Mouse (Mus musculus) adrenal gland, postnatal 14 days (tissue): Measurements from ENCODE around the gene Fam240a. TPM values are rescaled to one million over a fixed set of nuclear protein-coding genes. Genes with fewer than 3 reads are reported as not detected.

ENCODE experiments used
- DNase-seq: peaks from one replicate; pipeline ENCODE4 v3.0.0; 2021; ENCODE audit warnings: mixed read lengths
- long read RNA-seq, 2 experiments: library from polyadenylated mRNA; stranded (forward); transcript quantifications; one replicate each; pipeline ENCODE4 v2.0.0; 2021
- total RNA-seq: library from RNA; stranded (reverse); gene quantifications from 2 replicates; pipeline ENCODE4 v1.2.3, GENCODE M21; 2021

The Fam240a gene
- total RNA-seq: not detected in 2 replicates
- long read RNA-seq, experiment 1: 0 reads
- long read RNA-seq, experiment 2: 0 reads

DNA sequence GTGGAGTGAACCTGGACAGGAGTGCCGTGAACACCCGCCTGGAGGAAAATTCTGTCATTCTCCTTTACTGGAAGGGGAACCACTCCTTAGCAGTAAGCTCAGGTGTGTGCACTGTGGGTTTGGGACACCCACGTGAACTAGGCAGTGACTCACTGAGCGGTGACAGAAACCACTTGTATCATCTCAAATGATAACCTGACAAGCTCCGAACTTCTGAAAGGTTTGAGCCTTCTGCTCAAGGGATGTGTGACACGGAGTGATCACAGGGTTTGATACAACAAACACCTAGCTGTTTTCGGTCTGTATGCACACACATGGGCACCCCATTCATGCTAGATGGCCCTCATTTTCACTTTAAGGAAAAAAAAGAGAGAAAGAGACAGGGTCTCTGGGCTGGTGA lies at the start of gene Fam240a:
TSS of gene Fam240a (minus strand) at position 76 of the 400 bp plus-strand sequence.
- DNase-seq: no peak

DNA sequence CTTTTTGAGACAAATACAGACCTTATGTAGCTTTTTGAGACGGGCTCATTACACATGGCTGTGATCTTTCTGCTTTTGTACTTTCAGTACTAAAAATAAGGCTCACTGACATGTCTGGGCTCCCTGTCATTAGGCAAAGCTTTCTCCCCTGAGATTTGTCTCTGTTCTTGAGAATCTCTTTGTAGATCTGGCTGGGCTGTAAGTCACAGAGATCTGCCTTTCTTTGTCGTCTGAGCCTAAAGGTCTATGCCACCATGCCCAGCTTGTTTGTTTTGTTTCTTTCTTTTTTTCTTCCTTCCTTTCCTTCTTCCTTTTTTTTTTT lies 49.2 kb upstream of the Fam240a start:
- DNase-seq: no peak

DNA sequence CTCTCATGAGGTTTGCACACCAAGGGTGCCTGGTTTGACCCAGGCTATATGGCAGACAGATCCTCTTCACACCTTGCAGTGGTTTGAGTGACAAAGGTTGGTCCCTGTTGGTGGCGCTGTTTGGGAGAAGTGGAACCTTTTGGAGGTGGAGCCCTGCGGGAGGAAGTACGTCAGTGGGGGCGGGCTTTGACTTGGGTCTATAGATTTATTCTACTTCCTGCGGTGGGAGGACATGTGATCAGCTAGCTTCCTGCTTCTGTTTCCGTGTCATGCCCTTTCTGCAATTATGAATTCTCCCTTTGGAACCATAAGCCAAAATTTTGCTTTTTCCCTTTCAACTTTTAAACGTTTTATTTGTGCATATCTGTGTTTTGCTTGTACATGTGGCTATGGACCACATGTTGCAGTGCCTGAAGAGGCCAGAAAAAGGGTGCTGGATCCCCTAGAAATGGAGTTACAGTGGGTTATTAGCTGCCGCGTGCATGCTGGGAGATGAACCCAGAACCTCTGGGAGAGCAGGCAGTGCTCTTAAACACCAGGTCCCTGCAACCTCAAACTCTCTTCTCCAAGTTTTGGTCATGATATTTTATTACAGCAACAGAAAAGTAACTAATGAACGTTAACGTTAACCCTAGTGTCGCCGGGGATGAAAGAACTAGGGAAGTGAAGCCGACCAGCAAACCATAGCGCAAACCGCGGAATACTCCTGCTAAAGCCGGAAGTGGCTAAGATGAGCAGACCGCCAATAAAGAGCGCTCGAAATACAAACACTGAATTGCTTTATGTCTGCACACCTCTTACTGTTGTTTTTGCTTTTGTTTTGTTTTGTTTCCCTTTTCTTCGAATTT lies 48.6 kb upstream of the Fam240a start:
- no peak for DNase-seq

DNA sequence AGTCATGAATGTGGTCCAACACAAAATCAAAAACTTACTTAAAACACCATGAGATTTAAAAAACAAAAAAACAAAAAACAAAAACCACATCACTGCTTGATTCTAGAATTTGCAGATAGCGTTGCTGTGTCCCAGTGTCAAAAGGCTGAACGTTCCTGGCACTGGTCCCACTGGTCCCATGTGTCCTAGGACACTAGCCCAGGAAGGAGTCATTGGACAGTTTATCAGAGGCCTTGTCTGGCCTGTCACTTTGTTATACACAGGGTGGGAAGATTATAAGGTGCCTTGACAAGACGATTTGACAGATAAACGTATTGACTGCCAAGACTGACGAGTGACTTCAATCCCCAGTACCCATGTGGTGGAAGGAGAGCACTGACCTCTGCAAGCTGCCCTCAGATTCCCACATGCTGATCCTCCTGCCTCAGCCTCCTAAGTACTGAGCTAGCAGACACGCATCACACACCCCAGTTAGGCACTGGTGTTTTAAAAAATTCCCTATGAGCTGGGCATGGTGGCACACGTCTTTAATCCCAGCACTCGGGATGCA lies 47.0 kb upstream of the Fam240a start:
- peak; percentile 32 for DNase-seq

DNA sequence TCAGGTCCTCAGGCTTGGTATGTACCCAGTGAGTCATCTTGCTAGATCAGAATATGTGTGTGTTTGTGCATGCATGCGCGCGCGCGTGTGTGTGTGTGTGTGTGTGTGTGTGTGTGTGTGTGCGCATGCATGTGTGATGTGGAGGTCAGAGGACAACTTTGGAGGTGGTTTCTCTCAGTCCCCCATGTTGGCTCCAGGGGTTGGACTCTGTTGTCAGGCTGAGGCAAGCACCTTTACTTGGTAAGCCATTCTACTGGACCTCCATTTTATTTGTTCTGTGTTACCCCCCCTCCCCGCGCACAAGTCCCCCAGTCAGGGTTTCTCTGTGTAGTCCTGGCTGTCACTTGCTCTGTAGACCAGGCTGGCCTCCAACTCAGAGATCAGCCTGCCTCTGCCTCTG lies 44.7 kb upstream of the Fam240a start:
- DNase-seq: no peak

DNA sequence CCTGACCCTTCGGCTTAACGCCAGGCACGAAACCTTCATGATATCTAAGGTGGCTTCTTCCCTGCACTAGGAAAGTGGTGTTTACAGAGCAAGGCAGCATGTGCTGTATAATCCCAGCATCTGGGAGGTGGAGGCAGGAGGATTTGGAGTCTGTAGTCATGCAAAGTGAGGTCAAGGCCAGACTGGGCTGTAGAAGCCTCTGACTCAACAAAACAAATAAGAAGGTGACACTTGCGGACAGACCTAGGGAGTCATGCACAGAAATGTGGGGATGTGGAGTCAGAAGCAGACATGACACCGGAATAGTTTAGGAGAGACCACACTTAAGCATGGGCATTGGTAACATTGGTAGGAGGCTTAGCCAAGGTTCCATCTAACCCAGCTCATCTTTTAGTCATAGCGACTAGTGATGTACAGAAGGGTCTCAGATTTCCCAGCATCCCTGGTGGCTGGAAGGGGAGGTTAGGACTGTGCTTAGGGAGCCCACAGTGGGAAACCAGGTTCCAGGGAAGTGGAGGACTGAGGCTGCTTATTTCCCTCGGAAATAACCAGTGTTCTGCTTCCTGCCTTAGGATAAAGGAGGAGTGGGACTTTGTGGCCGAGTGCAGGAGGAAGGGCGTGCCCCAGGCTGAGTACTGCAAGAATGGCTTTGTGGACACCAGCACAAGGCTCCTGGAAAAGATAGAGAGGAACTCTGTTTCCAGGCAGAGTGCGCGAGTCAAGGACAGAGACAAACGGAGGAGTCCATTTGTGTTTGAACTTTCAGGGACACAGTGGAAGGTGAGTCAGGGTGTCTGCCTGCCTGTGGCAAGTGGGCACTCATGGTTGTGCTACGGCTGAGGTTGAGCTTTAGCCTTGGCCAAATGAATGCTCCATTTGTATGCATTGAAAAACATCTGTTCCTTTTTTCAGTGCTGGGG lies 43.8 kb upstream of the Fam240a start:
- DNase-seq: peak; percentile 71

DNA sequence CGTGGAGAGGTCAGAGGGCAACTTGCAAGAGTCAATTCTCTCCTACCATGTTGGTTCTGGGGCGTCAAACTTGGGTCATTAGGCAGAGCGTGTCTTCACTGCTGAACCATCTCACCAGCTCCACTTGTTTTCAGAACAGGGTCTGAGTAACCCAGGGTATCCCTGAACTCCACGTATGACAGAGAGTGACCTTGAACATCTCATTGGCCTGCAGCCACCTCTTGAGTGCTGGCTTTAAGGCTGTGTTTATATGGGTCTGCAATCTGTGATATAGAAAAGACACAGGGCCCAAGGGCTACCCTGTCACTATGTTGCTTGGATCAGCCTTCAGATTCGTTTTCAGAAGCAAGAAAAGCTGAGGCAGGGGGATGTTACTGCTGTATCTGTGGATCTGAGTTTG lies 43.0 kb upstream of the Fam240a start:
- no peak for DNase-seq

DNA sequence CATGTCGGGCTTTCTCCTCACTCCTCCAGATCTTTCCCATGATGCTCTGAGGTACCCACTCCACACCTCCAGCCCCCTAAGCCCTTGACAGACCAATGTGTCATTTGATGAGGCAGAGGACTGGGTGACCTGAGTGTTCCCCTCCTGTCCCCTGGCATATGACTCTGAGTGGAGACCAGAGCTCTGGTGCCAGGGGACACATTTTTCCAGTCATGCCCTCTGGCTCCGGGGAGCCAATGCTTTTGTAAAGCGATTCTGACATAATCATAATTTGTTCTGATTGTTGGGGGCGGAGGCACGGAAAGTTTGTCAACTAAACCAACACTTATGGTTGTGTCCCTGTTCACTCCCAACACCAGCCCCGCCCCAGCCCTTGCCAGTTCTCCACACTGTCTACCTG lies 39.3 kb upstream of the Fam240a start:
- DNase-seq: no peak

DNA sequence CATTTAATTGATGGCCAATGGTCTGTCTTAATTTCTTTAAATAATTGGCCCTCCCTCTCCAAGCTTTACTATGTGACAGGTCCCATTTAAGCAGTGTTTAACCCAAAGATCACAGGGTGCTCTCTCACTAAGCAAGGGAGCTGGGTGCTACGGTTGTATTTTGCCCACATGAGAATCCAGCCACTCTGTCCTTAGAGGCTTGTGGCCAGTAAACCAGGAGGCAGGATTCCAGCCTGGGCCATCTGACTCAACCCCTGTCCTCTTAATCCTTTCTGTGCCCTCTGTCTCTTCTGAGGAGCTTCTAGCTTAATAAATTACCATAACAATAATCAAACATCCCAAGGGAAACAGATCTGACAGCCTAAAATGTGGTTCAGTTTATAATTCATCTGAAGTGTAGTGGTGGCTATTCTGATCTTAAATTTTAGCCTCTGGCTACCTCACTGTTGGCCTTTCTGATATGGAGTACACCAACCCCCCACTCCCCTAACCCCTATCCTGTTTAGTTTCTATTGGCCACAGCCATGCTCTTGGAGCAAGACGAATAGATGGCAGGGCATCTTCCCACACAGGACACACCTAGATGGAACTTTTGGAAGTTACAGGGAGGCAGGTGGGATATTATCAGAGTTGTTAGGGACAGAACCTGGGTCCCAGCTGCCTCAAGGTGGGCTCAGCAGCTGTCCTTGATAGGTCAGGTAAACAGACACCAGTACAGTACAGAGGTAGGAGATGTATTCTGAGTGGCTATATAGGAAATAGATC lies 38.2 kb upstream of the Fam240a start:
- no peak for DNase-seq

DNA sequence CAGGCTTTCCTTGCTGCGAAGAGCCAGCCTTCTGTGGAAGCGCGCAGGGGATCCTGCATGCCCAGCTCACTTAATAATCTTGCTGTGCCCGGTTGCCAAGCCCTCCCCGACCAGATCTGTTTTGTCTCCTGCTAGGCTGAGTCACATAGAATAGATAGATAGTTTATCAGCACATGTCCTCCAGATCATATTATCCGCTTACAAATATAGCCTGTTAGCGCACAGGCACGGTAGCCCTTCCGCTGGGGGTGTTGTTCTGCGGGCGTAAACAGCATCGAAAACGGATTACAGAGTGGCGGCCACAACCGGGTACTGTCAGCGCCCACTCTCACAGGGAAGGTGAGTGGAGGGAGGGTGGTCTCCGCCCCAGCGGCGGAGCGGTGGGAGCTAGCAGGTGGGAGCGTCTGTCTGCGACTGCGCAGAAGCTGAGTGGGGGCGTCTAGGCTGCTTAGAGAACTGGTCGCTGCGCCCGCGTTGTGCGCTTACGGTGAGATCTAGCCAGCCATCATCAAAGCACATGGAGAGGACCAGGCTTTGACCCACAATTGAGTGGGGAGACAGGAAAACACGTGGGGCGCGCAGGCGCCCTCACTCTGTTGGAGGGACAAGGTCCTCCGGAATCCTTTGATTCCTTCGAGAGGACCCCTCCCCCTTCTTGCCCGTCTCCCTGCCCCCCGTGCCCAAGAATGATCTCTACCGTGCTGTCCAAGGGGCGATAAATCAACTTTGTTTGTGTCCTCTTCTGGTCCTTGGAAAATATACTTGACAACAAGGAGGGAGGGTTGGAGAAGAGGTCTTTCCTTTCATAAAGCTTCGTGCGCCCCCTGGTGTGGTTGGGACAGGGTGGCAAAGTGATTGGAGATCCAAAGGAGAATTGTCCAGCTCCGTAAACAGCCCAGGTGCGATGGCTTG lies 37.1 kb upstream of the Fam240a start:
- peak; percentile 86 for DNase-seq

DNA sequence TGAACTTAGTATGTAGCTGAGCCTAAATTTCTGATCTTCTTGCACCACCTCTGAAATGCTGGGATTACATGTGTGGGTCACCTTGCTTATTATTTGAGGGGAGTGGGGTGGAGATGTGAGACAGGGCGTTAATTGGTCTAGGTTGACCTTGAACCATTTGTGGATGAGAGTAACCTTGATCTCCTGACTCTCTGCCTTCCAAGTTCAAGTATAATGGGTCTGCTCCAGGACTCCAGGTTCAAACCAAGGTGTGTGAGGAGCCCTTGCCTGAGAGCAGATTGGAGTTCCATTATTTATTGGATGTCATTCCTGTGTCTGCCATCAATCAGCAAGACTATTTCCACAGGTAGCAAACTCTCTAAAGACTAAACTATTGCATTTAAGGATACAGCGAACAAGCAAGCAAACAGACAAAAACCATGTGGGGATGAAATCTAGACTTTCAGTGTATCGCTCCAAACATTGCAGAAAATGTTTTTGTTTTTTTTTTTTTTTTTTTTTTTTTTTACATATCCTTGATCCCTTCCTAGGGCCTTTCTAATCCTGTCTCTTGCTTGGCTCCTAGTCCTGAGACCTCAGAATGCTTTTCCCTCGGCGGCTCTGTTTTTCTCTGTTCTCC lies 36.4 kb upstream of the Fam240a start:
- DNase-seq: no peak

DNA sequence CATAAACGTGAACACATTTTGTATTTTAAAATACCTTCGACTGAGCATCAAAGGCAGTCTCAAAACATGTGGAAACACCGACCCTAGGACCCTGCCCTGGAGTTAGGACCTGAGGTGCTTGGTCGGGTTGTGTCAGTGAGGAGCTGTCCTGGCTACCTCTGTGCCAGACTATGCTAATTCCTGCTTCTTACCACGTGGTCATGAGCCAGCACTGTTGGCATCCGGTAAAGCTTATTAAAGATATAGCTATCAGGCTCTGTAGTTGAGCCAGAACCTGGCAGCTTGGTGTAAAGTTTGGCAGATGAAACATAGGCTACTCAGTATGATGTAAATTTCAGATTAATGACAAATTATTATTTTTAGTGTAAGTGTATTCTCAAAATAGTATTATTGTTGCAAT lies 35.7 kb upstream of the Fam240a start:
- no peak for DNase-seq

DNA sequence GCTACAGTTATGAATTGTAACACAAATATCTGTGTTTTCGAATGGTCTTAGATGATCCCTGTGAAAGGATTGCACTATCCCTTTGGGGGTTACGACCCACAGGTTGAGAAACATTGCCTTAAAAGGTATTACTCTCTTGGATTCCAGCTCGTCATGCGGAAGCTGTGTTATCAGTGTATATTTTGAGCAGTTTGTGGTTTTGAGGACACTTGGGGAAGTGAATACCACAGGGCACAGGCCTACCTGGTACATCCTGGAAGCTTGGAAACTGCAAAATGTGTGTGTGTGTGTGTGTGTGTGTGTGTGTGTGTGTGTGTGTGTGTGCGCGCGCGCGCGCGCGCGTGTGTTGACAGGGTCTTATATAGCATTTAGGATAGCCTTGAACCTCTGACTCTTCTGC lies 35.2 kb upstream of the Fam240a start:
- no peak for DNase-seq

DNA sequence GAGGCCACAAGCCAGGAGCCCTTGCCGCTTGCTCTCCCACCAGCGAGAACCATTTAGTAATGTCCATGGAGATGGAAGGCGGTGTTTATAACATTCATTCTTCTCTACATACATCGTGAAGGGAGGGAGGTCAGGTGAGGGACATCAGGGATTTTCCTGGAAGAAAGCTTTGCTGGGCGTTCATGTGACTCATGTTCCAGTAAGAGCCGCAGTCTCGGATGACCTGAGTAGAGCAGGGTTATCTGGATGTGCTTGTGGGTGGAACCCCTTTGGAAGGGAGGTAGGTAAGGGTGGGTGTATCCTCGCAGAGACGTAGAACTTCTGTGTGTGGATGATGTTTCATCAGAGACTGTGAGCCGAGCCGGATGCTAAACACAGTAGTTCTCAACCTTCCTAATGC lies 34.7 kb upstream of the Fam240a start, which contains the start of gene Lrrc2:
TSS of gene Lrrc2 (plus strand) at position 149 of the 400 bp plus-strand sequence.
- no peak for DNase-seq

DNA sequence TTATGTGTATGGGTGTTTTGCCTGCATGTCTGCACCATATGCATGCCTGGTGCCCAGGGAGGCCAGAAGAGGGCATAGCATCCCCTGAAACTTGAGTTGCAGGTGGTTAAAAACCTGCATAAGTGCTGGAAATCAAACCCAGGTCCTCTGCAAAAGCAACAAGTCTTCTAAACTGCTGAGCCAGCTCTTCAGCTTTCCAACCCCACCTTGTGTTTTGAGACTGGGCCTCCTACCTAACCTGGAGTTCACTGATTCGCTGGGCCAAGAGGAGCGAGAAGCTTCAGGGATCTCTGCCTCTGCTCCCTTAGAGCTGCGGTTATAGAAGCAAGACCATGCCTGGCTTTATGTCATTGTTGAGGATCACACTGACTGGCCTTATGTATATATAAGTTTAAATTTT lies 33.4 kb upstream of the Fam240a start:
- no peak for DNase-seq

DNA sequence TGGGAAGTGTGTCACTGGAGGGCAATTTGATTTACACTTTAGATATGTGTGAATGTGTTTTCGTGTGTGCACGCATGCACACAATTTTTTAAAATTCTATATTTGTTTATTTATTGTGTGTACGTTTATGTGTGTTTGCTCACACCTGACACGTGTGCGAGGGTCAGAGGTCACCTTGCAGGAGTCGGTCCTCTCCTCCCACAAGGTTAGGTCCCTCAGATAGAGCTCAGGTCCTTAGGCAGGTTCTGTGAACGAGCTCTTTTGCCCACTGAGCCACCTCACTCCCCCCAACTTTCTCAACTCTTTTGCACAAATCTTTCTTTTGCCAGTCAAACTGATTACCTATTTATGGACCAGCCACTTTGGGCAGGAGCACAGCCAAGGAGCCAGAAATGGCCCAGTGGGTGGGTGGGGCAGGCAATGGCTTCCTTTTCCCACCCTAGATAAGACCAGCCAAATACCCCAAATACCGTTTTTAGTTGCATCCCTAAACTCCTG lies 32.2 kb upstream of the Fam240a start:
- DNase-seq: no peak

DNA sequence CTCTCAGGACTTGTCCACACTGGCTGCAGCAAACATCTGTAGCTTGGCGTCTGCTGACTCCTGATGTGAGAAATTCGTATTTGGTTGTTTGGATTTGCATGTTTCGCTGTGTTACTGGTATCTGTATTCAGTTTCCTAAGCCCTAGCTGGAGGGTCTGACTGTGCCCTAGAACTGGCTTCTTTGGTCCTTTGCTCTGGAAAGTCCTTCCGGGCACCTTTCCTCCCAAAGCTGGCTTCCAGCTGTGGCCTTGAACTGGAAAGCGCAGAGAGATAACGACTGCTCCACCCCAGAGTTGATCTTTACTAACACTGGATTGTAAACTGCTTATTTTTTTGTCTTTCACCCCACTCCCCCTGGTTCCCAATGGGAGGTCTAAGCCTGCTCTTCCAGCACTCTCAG lies 31.2 kb upstream of the Fam240a start:
- no peak for DNase-seq

DNA sequence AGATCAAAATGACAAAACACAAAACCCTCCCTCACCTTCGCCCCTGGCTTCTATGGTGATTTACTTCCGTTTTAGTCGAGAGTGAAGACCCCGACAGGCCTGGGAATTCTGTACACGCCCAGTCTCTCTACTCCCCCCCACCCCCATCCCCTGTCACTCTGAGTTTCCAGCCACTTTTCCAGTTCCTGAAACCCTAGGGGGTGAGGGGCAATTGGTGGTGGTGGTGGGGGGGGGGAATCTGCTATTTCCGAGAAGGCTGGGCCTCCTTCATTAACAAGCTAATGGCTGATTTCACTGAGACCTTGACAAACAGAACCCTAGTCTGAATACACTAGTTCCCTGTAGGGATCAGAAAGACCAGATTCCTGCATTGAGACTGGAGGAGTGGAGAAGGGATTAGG lies 30.6 kb upstream of the Fam240a start:
- DNase-seq: no peak

DNA sequence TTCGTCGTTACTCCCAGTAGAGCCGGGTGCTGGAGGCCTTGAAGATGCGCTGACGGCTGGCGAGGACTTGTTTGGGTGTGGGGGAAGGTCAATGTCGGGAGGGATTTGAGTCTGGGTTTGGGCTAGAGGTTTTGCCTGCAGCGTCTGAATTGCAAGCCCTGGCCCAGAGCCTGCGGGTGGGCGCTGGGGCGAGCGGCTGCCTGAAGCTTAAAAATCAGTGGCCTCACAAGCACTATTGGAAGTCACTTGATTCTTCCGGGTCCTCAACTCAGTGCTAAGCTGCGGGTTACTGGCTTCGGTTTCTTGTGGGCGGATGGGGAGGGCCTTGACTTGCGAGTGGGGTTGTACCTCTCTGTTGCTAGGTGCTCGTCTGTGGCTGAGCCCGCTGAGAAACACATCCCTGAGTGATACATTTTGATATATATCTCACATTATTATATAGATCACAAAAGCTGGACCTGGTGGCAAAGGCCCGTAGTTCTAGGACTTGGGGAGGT lies 29.9 kb upstream of the Fam240a start:
- peak; percentile 36 for DNase-seq

DNA sequence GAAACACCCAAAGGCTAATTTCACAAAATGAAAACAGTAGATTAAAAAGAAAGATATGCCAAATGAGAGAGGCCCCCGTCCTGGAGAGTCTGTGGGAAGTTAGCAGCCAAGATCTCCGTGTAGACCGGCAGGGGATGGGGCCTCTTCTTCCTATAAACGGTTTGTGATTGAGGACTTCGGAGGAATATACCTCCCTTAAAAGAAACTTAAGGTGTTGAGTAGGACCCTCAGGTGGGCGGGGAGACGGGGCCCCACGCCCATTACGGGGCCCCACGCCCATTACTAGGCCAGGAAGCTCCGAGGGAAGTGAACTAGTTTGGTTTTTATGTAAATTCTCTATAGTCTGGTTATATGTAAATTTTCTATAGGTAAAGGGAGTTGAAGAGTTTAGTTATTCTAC lies 29.3 kb upstream of the Fam240a start, which contains the start of gene Tdgf1:
TSS of gene Tdgf1 (minus strand) at position 233 of the 400 bp plus-strand sequence.
- DNase-seq: no peak
